Comparison of ENCODE assay signal across 19 mouse cellular contexts in the genomic region with DNA sequence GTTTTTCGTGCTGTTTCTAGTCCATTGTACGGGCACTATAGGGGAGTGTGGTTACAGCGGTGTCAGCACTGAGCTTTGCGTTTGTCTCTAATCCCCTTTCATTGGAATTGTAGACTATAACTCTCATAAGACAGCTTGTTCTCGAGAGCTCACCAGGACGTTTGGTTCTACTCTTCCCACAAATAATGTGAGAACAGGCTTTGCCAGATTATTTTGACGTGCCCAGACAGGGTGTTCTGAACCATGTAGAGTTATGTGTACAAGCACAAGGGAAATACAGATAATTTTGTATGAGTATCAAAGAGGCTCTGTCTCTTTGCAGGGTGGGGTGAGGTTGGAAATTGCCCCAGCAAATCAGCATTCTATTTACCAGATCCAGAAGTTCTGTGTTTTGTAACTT.
DNase-seq lines count a peak whose midpoint lies in the region; ATAC-seq lines count a peak whose summit lies in the region.
"Had no signal": no experiment of that assay in that cellular context is flagged by ENCODE, and none has a peak within 500 bp of the region (broad histone marks: within the 10 kb centered on the region; RNA-seq: fewer than 3 reads in every experiment).

No protein-coding gene starts in this region.

- H3K36me3 ChIP-seq in embryonic facial prominence, embryonic 14.5 days (ENCODE audit: control insufficient read depth, insufficient read depth, low read length) = no peaks in the 10 kb centered on the region
- H3K36me3 ChIP-seq in embryonic facial prominence, embryonic 10.5 days (replicated peaks) = no peaks in the 10 kb centered on the region
- H3K36me3 ChIP-seq in limb, embryonic 15.5 days = no peaks in the 10 kb centered on the region
- H3K36me3 ChIP-seq: forebrain, embryonic 15.5 days; G1E; heart, embryonic 12.5 days had no signal

- no peaks in the 10 kb centered on the region for H3K4me1 ChIP-seq in embryonic facial prominence, embryonic 14.5 days (ENCODE audit: control insufficient read depth, insufficient read depth, low read length)
- H3K4me1 ChIP-seq in embryonic facial prominence, embryonic 10.5 days = no peaks in the 10 kb centered on the region
- no peaks in the 10 kb centered on the region for H3K4me1 ChIP-seq in limb, embryonic 15.5 days
- H3K4me1 ChIP-seq: heart, embryonic 12.5 days had no signal

- H3K4me2 ChIP-seq in embryonic facial prominence, embryonic 14.5 days (ENCODE audit: low read depth, low read length) = no peak overlapping the region
- H3K4me2 ChIP-seq in limb, embryonic 15.5 days = no peak overlapping the region
- H3K4me2 ChIP-seq: forebrain, embryonic 15.5 days; heart, embryonic 12.5 days had no signal

- no peaks in the 10 kb centered on the region for H3K27me3 ChIP-seq in embryonic facial prominence, embryonic 14.5 days (replicated peaks; ENCODE audit: control insufficient read depth, insufficient read depth, low read length)
- no peaks in the 10 kb centered on the region for H3K27me3 ChIP-seq in embryonic facial prominence, embryonic 10.5 days (replicated peaks; ENCODE audit: low read depth, poor library complexity, severe bottlenecking)
- H3K27me3 ChIP-seq in limb, embryonic 15.5 days = no peaks in the 10 kb centered on the region
- H3K27me3 ChIP-seq: forebrain, embryonic 15.5 days; heart, embryonic 12.5 days had no signal

- H3K9ac ChIP-seq in embryonic facial prominence, embryonic 14.5 days (ENCODE audit: low read depth, low read length) = no peak overlapping the region
- H3K9ac ChIP-seq in limb, embryonic 15.5 days = no peak overlapping the region
- H3K9ac ChIP-seq: forebrain, embryonic 15.5 days; heart, embryonic 12.5 days had no signal

- no peak overlapping the region for H3K4me3 ChIP-seq in embryonic facial prominence, embryonic 14.5 days (ENCODE audit: low read depth, low read length)
- no peak overlapping the region for H3K4me3 ChIP-seq in embryonic facial prominence, embryonic 10.5 days
- no peak overlapping the region for H3K4me3 ChIP-seq in limb, embryonic 15.5 days
- H3K4me3 ChIP-seq: forebrain, embryonic 15.5 days; heart, adult 2 months; heart, embryonic 12.5 days had no signal

- no peak overlapping the region for H3K27ac ChIP-seq in embryonic facial prominence, embryonic 14.5 days (replicated peaks; ENCODE audit: low read depth, low read length)
- no peak overlapping the region for H3K27ac ChIP-seq in embryonic facial prominence, embryonic 10.5 days (replicated peaks)
- H3K27ac ChIP-seq in limb, embryonic 15.5 days = peak overlapping the region; percentile 47; the same call in 1 of the 2 replicates
- H3K27ac ChIP-seq: forebrain, embryonic 15.5 days; heart, adult 2 months had no signal

- H3K9me3 ChIP-seq in embryonic facial prominence, embryonic 14.5 days (ENCODE audit: control insufficient read depth, low read length) = no peaks in the 10 kb centered on the region
- H3K9me3 ChIP-seq in embryonic facial prominence, embryonic 10.5 days = no peaks in the 10 kb centered on the region
- H3K9me3 ChIP-seq in limb, embryonic 15.5 days = no peaks in the 10 kb centered on the region
- H3K9me3 ChIP-seq: forebrain, embryonic 15.5 days; heart, embryonic 12.5 days had no signal

- DNase-seq in embryonic facial prominence, embryonic 14.5 days (ENCODE audit: low spot score) = peak; percentile 50
- DNase-seq in embryonic facial prominence, embryonic 10.5 days (ENCODE audit: low spot score) = no peak
- DNase-seq in layer of hippocampus, adult 18-20 months (ENCODE audit: low spot score in 2 of 2) = peak; percentile 5 to 70
- DNase-seq in layer of hippocampus, postnatal 36 days = no peak
- peak; percentile 7 for DNase-seq in lung, postnatal 36 days
- DNase-seq in lung, postnatal 10 days = no peak
- DNase-seq: adrenal gland, adult 8-10 months; adrenal gland, postnatal 36 days; B cell, adult 2 months; cerebellum, adult 2 months; cerebellum, postnatal 10 days; gastrocnemius, postnatal 14 days; heart, adult 2 months; heart, postnatal 36 days had no signal

- ATAC-seq in embryonic facial prominence, embryonic 14.5 days (ENCODE audit: low read depth) = no peak
- no peak for ATAC-seq in limb, embryonic 15.5 days (ENCODE audit: insufficient number of reproducible peaks, low FRiP score, low TSS enrichment, low read depth)
- ATAC-seq: CD4-positive, CD25-positive, alpha-beta regulatory T cell, adult 4 months; forebrain, embryonic 15.5 days had no signal

- 69% methylated on average over 7 of the region's 7 CpGs for WGBS in embryonic facial prominence, embryonic 14.5 days
- WGBS in embryonic facial prominence, embryonic 10.5 days = 79% methylated on average over 7 of the region's 7 CpGs
- 64% methylated on average over 7 of the region's 7 CpGs for WGBS in limb, embryonic 15.5 days

Comparison
In these comparisons a context has a peak if more than half of its experiments do, and no peak if none do; other contexts are left out.
1. DNase-seq: peak in embryonic facial prominence, embryonic 14.5 days (single experiment), layer of hippocampus, adult 18-20 months (2 of 2) and lung, postnatal 36 days (single experiment); none in embryonic facial prominence, embryonic 10.5 days (single experiment), layer of hippocampus, postnatal 36 days (0 of 2) and lung, postnatal 10 days (single experiment).